Mouse (Mus musculus): ENCODE measurements around the gene Emsy.

Emsy gene

GRCm38 (mm10) chr7:98667956-98668746 lies 11.6 kb upstream of the Emsy start:
- DNase-seq (ENCODE audit: low spot score): peak; percentile 53

- DNase-seq (ENCODE audit: low spot score): no peak
Observed at GRCm38 (mm10) chr7:98665726-98666125, 9.1 kb upstream of the Emsy start.

- DNase-seq (ENCODE audit: low spot score): peak; percentile 59
Observed at GRCm38 (mm10) chr7:98665166-98665565, 8.6 kb upstream of the Emsy start.

- peak; percentile 83 for DNase-seq (ENCODE audit: low spot score)
Observed at GRCm38 (mm10) chr7:98655681-98656530, 677 bp downstream of the Emsy start.

GRCm38 (mm10) chr7:98651651-98652050 lies 4.9 kb downstream of the Emsy start:
- no peak for DNase-seq (ENCODE audit: low spot score)

GRCm38 (mm10) chr7:98644238-98644637 lies 12.3 kb downstream of the Emsy start:
- DNase-seq (ENCODE audit: low spot score): no peak

GRCm38 (mm10) chr7:98636607-98637006 lies 20.0 kb downstream of the Emsy start:
- DNase-seq (ENCODE audit: low spot score): no peak

GRCm38 (mm10) chr7:98633032-98633431 lies 23.6 kb downstream of the Emsy start:
- no peak for DNase-seq (ENCODE audit: low spot score)

GRCm38 (mm10) chr7:98629947-98630346 lies 26.6 kb downstream of the Emsy start:
- no peak for DNase-seq (ENCODE audit: low spot score)

- no peak for DNase-seq (ENCODE audit: low spot score)
Observed at GRCm38 (mm10) chr7:98617739-98618138, 38.8 kb downstream of the Emsy start.

GRCm38 (mm10) chr7:98612936-98613335 lies 43.6 kb downstream of the Emsy start:
- no peak for DNase-seq (ENCODE audit: low spot score)

- DNase-seq (ENCODE audit: low spot score): peak; percentile 22
Observed at GRCm38 (mm10) chr7:98608520-98608919, 48.1 kb downstream of the Emsy start.

- peak; percentile 17 for DNase-seq (ENCODE audit: low spot score)
Observed at GRCm38 (mm10) chr7:98607158-98607557, 49.4 kb downstream of the Emsy start.

GRCm38 (mm10) chr7:98601715-98602114 lies 54.9 kb downstream of the Emsy start:
- no peak for DNase-seq (ENCODE audit: low spot score)

GRCm38 (mm10) chr7:98597402-98597801 lies 59.2 kb downstream of the Emsy start:
- DNase-seq (ENCODE audit: low spot score): no peak

- DNase-seq (ENCODE audit: low spot score): no peak
Observed at GRCm38 (mm10) chr7:98594731-98595130, 61.9 kb downstream of the Emsy start.

- no peak for DNase-seq (ENCODE audit: low spot score)
Observed at GRCm38 (mm10) chr7:98593276-98593675, 63.3 kb downstream of the Emsy start.

GRCm38 (mm10) chr7:98589028-98589427 lies 67.6 kb downstream of the Emsy start:
- DNase-seq (ENCODE audit: low spot score): peak; percentile 42

- DNase-seq (ENCODE audit: low spot score): no peak
Observed at GRCm38 (mm10) chr7:98586313-98586712, 70.3 kb downstream of the Emsy start.

GRCm38 (mm10) chr7:98584555-98584954 lies 72.0 kb downstream of the Emsy start:
- no peak for DNase-seq (ENCODE audit: low spot score)

GRCm38 (mm10) chr7:98581266-98581665 lies 75.3 kb downstream of the Emsy start:
- DNase-seq (ENCODE audit: low spot score): no peak

- no peak for DNase-seq (ENCODE audit: low spot score)
Observed at GRCm38 (mm10) chr7:98580441-98580840, 76.1 kb downstream of the Emsy start.

GRCm38 (mm10) chr7:98579731-98580130 lies 76.9 kb downstream of the Emsy start:
- no peak for DNase-seq (ENCODE audit: low spot score)
